ENCODE assay signal across 22 mouse cellular contexts in the genomic region with DNA sequence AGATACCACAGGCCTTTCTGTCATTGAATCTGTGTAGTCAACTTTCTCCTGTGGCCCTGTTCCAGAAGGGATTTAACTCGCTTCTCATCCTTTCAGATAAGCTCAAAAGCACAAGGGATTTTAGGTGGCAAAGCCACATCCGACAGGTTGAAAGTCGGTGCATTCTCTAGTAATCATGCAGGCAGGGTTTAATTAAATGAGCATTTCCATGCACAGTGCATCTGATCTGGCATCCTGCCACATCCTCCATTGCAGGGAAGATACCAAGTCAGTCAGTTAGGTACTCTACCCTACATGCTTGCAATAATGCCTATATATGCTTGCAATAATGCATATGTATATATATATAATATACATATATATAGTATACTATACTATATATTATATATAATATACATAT.
DNase-seq lines count a peak whose midpoint lies in the region; ATAC-seq and TF ChIP-seq lines count a peak whose summit lies in the region.
"Had no signal": no experiment of that assay in that cellular context is flagged by ENCODE, and none has a peak within 500 bp of the region (broad histone marks: within the 10 kb centered on the region; RNA-seq: fewer than 3 reads in every experiment).

No protein-coding gene starts in this region.

- no peak overlapping the region for H3K4me3 ChIP-seq in cerebellum, adult 2 months (replicated peaks; ENCODE audit: insufficient read depth, low read depth, low read length)
- no peak overlapping the region for H3K4me3 ChIP-seq in hindbrain, embryonic 16.5 days (ENCODE audit: low read length)
- no peak overlapping the region for H3K4me3 ChIP-seq in hindbrain, embryonic 11.5 days (ENCODE audit: low read depth, low read length)
- no peak overlapping the region for H3K4me3 ChIP-seq in midbrain, postnatal 0 days (ENCODE audit: low read depth, low read length)
- no peak overlapping the region for H3K4me3 ChIP-seq in midbrain, embryonic 16.5 days (ENCODE audit: low read depth, low read length)
- H3K4me3 ChIP-seq: embryonic facial prominence, embryonic 10.5 days; heart, embryonic 13.5 days; hindbrain, embryonic 12.5 days; liver, embryonic 13.5 days had no signal

- 62% methylated on average over 3 of the region's 3 CpGs for WGBS in cerebellum, adult 2 months
- 55% methylated on average over 3 of the region's 3 CpGs for WGBS in hindbrain, embryonic 16.5 days
- WGBS in hindbrain, embryonic 11.5 days, result 89% methylated on average over 3 of the region's 3 CpGs
- 40% methylated on average over 3 of the region's 3 CpGs for WGBS in midbrain, postnatal 0 days
- 60% methylated on average over 3 of the region's 3 CpGs for WGBS in midbrain, embryonic 16.5 days

- no peaks in the 10 kb centered on the region for H3K36me3 ChIP-seq in hindbrain, embryonic 16.5 days (ENCODE audit: control insufficient read depth, insufficient read depth, low read length)
- H3K36me3 ChIP-seq in hindbrain, embryonic 11.5 days (ENCODE audit: control insufficient read depth, insufficient read depth, low read length), result no peaks in the 10 kb centered on the region
- H3K36me3 ChIP-seq in midbrain, postnatal 0 days (ENCODE audit: insufficient read depth, low read length), result no peaks in the 10 kb centered on the region
- no peaks in the 10 kb centered on the region for H3K36me3 ChIP-seq in midbrain, embryonic 16.5 days (ENCODE audit: control insufficient read depth, insufficient read depth, low read length)
- H3K36me3 ChIP-seq: embryonic facial prominence, embryonic 10.5 days; heart, embryonic 13.5 days; hindbrain, embryonic 12.5 days; liver, embryonic 13.5 days had no signal

- no peak overlapping the region for H3K27ac ChIP-seq in cerebellum, adult 2 months (ENCODE audit: insufficient read depth, low read length)
- H3K27ac ChIP-seq in hindbrain, embryonic 16.5 days (ENCODE audit: low read depth, low read length), result peak overlapping the region; percentile 23; the same call in 1 of the 2 replicates
- H3K27ac ChIP-seq in hindbrain, embryonic 11.5 days (ENCODE audit: low read depth, low read length), result no peak overlapping the region
- no peak overlapping the region for H3K27ac ChIP-seq in midbrain, postnatal 0 days (ENCODE audit: low read depth, low read length)
- H3K27ac ChIP-seq in midbrain, embryonic 16.5 days (ENCODE audit: low read length), result no peak overlapping the region
- H3K27ac ChIP-seq: embryonic facial prominence, embryonic 10.5 days; heart, embryonic 13.5 days; hindbrain, embryonic 12.5 days; liver, embryonic 13.5 days had no signal

- no peaks in the 10 kb centered on the region for H3K4me1 ChIP-seq in cerebellum, adult 2 months (ENCODE audit: control insufficient read depth, insufficient read depth, low read length)
- H3K4me1 ChIP-seq in hindbrain, embryonic 16.5 days (ENCODE audit: control insufficient read depth, insufficient read depth, low read depth, low read length), result peaks cover 8% of the 10 kb centered on the region; the same call in 1 of the 2 replicates
- no peaks in the 10 kb centered on the region for H3K4me1 ChIP-seq in hindbrain, embryonic 11.5 days (replicated peaks; ENCODE audit: control insufficient read depth, insufficient read depth, low read length)
- H3K4me1 ChIP-seq in midbrain, postnatal 0 days (ENCODE audit: insufficient read depth, low read length), result no peaks in the 10 kb centered on the region; the same call in 1 of the 2 replicates
- H3K4me1 ChIP-seq in midbrain, embryonic 16.5 days (ENCODE audit: control insufficient read depth, insufficient read depth, low read length), result peaks cover 6% of the 10 kb centered on the region; the same call in 1 of the 2 replicates
- H3K4me1 ChIP-seq: embryonic facial prominence, embryonic 10.5 days; heart, embryonic 13.5 days; liver, embryonic 13.5 days had no signal

- no peak overlapping the region for H3K9ac ChIP-seq in hindbrain, embryonic 16.5 days (ENCODE audit: low read depth, low read length)
- H3K9ac ChIP-seq in hindbrain, embryonic 11.5 days (ENCODE audit: low read depth, low read length), result no peak overlapping the region
- H3K9ac ChIP-seq in midbrain, postnatal 0 days (replicated peaks; ENCODE audit: low read length, poor library complexity, severe bottlenecking), result no peak overlapping the region
- no peak overlapping the region for H3K9ac ChIP-seq in midbrain, embryonic 16.5 days (ENCODE audit: low read depth, low read length)
- H3K9ac ChIP-seq: heart, embryonic 13.5 days; hindbrain, embryonic 12.5 days; liver, embryonic 13.5 days had no signal

- TF ChIP-seq CTCF in cerebellum, adult 2 months (IDR thresholded peaks at IDR 0.05; ENCODE audit: borderline replicate concordance, insufficient read depth, low read depth, low read length), result no peak
- TF ChIP-seq CTCF in midbrain, postnatal 0 days (IDR thresholded peaks at IDR 0.05), result no peak
- no peak for TF ChIP-seq CTCF in brain, embryonic 14.5 days (IDR thresholded peaks at IDR 0.05; ENCODE audit: borderline replicate concordance, extremely low read depth, insufficient read depth, insufficient read length)

- TF ChIP-seq POLR2A in cerebellum, adult 2 months (IDR thresholded peaks at IDR 0.05; ENCODE audit: borderline replicate concordance, insufficient read depth, low read length), result no peak
- no peak for TF ChIP-seq POLR2A in brain, embryonic 14.5 days (IDR thresholded peaks at IDR 0.05; ENCODE audit: borderline replicate concordance, extremely low read depth, insufficient read depth, insufficient read length, poor library complexity, severe bottlenecking)

- no peak overlapping the region for H3K4me2 ChIP-seq in hindbrain, embryonic 16.5 days (ENCODE audit: low read length)
- no peak overlapping the region for H3K4me2 ChIP-seq in hindbrain, embryonic 11.5 days (replicated peaks; ENCODE audit: low read depth, low read length)
- no peak overlapping the region for H3K4me2 ChIP-seq in midbrain, postnatal 0 days (ENCODE audit: low read depth, low read length, poor library complexity, severe bottlenecking)
- no peak overlapping the region for H3K4me2 ChIP-seq in midbrain, embryonic 16.5 days (ENCODE audit: low read length)
- H3K4me2 ChIP-seq: heart, embryonic 13.5 days; hindbrain, embryonic 12.5 days; liver, embryonic 13.5 days; midbrain, embryonic 11.5 days had no signal

- peak; percentile 57 to 64 for DNase-seq in cerebellum, postnatal 10 days
- DNase-seq in cerebellum, adult 2 months, result no peak
- no peak for DNase-seq in hindbrain, embryonic 11.5 days (ENCODE audit: low spot score)
- peak; percentile 40 for DNase-seq in midbrain, postnatal 0 days (ENCODE audit: low spot score)
- DNase-seq in brain, embryonic 14.5 days (ENCODE audit: low read depth), result peak; percentile 72
- DNase-seq in spleen, adult 18-20 months, result no peak
- DNase-seq: adrenal gland, adult 8-10 months; cerebellum, adult 8-10 months; gastrocnemius, postnatal 14 days; heart, adult 18-20 months; heart, postnatal 14 days; liver, embryonic 13.5 days; lung, adult 2 months; lung, postnatal 14 days had no signal

- ATAC-seq in hindbrain, embryonic 16.5 days, result no peak
- ATAC-seq in hindbrain, embryonic 11.5 days (ENCODE audit: low FRiP score), result no peak
- no peak for ATAC-seq in midbrain, postnatal 0 days (ENCODE audit: low FRiP score)
- no peak for ATAC-seq in midbrain, embryonic 16.5 days
- ATAC-seq: activated CD4-positive, CD25-positive, alpha-beta regulatory T cell, adult 4 months; intestine, embryonic 16.5 days had no signal

- no peaks in the 10 kb centered on the region for H3K27me3 ChIP-seq in cerebellum, adult 2 months (ENCODE audit: control insufficient read depth, insufficient read depth, low read length)
- H3K27me3 ChIP-seq in hindbrain, embryonic 16.5 days (replicated peaks; ENCODE audit: control insufficient read depth, insufficient read depth, low read length), result no peaks in the 10 kb centered on the region
- no peaks in the 10 kb centered on the region for H3K27me3 ChIP-seq in hindbrain, embryonic 11.5 days (ENCODE audit: control insufficient read depth, insufficient read depth, low read length)
- no peaks in the 10 kb centered on the region for H3K27me3 ChIP-seq in midbrain, postnatal 0 days (ENCODE audit: insufficient read depth, low read length)
- no peaks in the 10 kb centered on the region for H3K27me3 ChIP-seq in midbrain, embryonic 16.5 days (ENCODE audit: control insufficient read depth, insufficient read depth, low read depth, low read length)
- H3K27me3 ChIP-seq: heart, embryonic 13.5 days; hindbrain, embryonic 12.5 days; liver, embryonic 13.5 days had no signal

- H3K9me3 ChIP-seq in hindbrain, embryonic 16.5 days (ENCODE audit: control insufficient read depth, low read length), result no peaks in the 10 kb centered on the region
- H3K9me3 ChIP-seq in hindbrain, embryonic 11.5 days (ENCODE audit: control insufficient read depth, low read length), result no peaks in the 10 kb centered on the region
- no peaks in the 10 kb centered on the region for H3K9me3 ChIP-seq in midbrain, postnatal 0 days (ENCODE audit: low read length)
- H3K9me3 ChIP-seq in midbrain, embryonic 16.5 days (replicated peaks; ENCODE audit: control insufficient read depth, low read length, poor library complexity, severe bottlenecking), result no peaks in the 10 kb centered on the region
- H3K9me3 ChIP-seq: embryonic facial prominence, embryonic 10.5 days; heart, embryonic 13.5 days; hindbrain, embryonic 12.5 days; liver, embryonic 13.5 days had no signal

Comparison
In these comparisons a context has a peak if more than half of its experiments do, and no peak if none do; other contexts are left out.
1. DNase-seq: peak in cerebellum, postnatal 10 days (2 of 2), midbrain, postnatal 0 days (single experiment) and brain, embryonic 14.5 days (single experiment); none in cerebellum, adult 2 months (0 of 2), hindbrain, embryonic 11.5 days (single experiment) and spleen, adult 18-20 months (0 of 2).